Mouse (Mus musculus): ENCODE measurements around the gene Alox8. TPM values are rescaled to one million over a fixed set of nuclear protein-coding genes. Genes with fewer than 3 reads are reported as not detected.
A peak's percentile ranks its signal among the peaks of the same experiment; 100 is the strongest.

Alox8 gene
- polyA plus RNA-seq, 1 experiment from 2014 or later, result not detected

DNA sequence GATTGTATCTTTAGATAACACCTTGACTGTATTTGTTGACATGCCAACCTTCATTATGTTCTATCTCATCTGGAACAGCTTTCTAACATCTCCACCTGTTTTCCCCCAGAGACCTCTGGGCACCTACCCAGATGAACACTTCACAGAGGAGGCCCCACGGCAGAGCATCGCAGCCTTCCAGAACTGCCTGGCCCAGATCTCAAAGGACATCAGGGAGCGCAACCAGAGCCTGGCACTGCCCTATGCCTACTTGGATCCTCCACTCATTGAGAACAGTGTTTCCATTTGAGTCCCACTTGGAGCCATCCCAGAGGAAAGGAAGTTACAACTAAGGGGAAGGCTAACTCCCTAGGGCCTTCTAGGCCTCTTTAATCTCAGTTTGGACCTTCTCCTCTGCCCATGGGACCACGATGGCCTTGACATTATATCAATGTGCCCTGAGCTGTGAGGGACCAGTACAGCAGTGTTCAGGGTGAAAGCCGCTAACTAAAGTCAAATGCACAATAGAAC lies 49.1 kb downstream of the Alox8 start:
- H3K27me3 ChIP-seq (ENCODE audit: control insufficient read depth, insufficient read depth, low read length), result no peaks in the 10 kb centered on the region
- H3K9me3 ChIP-seq (ENCODE audit: control insufficient read depth, low read length), result no peaks in the 10 kb centered on the region
- no peak overlapping the region for H3K27ac ChIP-seq (ENCODE audit: low read depth, low read length)
- no peak for DNase-seq (ENCODE audit: low spot score)
- H3K4me3 ChIP-seq (ENCODE audit: low read depth, low read length), result no peak overlapping the region
- no peak overlapping the region for H3K9ac ChIP-seq (ENCODE audit: low read length)
- 88% methylated on average over 5 of the region's 5 CpGs for WGBS
- H3K4me2 ChIP-seq (ENCODE audit: low read depth), result no peak overlapping the region
- no peaks in the 10 kb centered on the region for H3K36me3 ChIP-seq (ENCODE audit: control insufficient read depth, insufficient read depth, low read length)
- ATAC-seq (ENCODE audit: insufficient read depth, low FRiP score, low TSS enrichment), result no peak
- H3K4me1 ChIP-seq (ENCODE audit: control insufficient read depth, insufficient read depth, low read length), result no peaks in the 10 kb centered on the region

DNA sequence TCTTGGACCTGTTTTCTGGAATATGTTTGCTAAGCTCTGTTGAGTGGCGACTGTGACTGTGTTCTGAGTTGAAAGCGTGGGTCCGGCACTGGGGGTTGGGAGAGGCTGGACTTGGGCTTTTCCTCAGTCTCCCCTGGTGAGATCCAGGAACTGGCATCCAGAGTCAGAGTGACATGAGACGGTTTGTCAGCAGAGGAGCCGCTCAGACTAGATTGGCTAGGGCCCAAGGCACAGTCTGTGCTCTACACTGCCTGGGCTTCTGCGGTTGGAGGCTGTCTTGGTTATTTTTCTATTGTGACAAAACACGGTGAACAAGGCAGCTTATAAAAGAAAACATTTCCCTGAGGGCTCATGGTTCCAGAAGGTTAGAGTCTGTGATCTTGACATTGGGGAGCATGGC lies 50.1 kb downstream of the Alox8 start:
- H3K4me1 ChIP-seq (ENCODE audit: control insufficient read depth, insufficient read depth, low read length), result no peaks in the 10 kb centered on the region
- H3K9me3 ChIP-seq (ENCODE audit: control insufficient read depth, low read length), result no peaks in the 10 kb centered on the region
- no peaks in the 10 kb centered on the region for H3K27me3 ChIP-seq (ENCODE audit: control insufficient read depth, insufficient read depth, low read length)
- H3K36me3 ChIP-seq (ENCODE audit: control insufficient read depth, insufficient read depth, low read length), result no peaks in the 10 kb centered on the region
- DNase-seq (ENCODE audit: low spot score) (no peak), ATAC-seq (ENCODE audit: insufficient read depth, low FRiP score, low TSS enrichment) (no peak)
- no peak overlapping the region for H3K4me3 ChIP-seq (ENCODE audit: low read depth, low read length)
- WGBS, result 81% methylated on average over 7 of the region's 7 CpGs
- no peak overlapping the region for H3K9ac ChIP-seq (ENCODE audit: low read length)
- H3K4me2 ChIP-seq (ENCODE audit: low read depth), result no peak overlapping the region
- no peak overlapping the region for H3K27ac ChIP-seq (ENCODE audit: low read depth, low read length)

DNA sequence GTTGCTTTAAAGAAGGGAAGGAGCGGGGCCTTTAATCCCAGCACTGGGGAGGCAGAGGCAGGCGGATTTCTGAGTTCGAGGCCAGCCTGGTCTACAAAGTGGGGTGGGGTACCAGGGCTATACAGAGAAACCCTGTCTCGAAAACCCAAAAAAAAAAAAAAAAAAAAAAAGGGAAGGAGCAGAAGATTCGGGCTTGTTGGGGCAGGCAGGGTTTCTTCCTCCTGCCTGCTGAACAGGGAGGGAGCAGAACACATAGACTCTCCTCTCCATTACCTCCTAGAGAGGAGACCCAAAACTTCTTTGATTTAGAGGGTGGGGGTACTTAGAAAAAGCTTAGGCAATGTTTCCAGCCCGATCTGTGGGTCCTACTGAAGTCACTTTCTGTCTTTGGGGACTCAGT lies 62.3 kb downstream of the Alox8 start:
- Histone ChIP-seq H3K36me3 (ENCODE audit: control insufficient read depth, insufficient read depth, low read length) (no peaks in the 10 kb centered on the region), H3K27me3 (ENCODE audit: control insufficient read depth, insufficient read depth, low read length) (0 out of 2 replicates have a peak, but pooled peaks cover 3% of the 10 kb centered on the region), H3K4me3 (ENCODE audit: low read depth, low read length) (no peak overlapping the region), H3K9ac (ENCODE audit: low read length) (no peak overlapping the region), H3K4me2 (ENCODE audit: low read depth) (no peak overlapping the region), H3K27ac (ENCODE audit: low read depth, low read length) (no peak overlapping the region), H3K9me3 (ENCODE audit: control insufficient read depth, low read length) (no peaks in the 10 kb centered on the region), H3K4me1 (ENCODE audit: control insufficient read depth, insufficient read depth, low read length) (no peaks in the 10 kb centered on the region)
- WGBS, result 83% methylated on average over 5 of the region's 6 CpGs
- no peak for ATAC-seq (ENCODE audit: insufficient read depth, low FRiP score, low TSS enrichment)
- no peak for DNase-seq (ENCODE audit: low spot score)

DNA sequence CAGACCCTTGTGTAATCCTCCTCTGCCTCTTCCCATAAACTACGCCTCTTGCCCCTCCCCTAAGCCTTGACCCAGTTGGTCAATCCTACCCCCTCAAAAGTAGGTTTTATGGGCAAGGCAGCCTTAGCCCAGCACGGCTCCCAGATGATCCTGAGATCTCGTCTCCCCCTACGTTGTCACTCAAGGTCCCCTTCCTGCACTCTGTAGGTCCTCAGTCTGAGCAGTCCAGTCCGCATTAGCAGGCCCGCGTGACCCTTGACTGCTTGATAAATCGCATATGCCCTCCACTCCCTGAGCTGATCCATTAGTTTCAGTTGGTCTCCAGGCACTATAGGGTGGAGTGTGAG lies 63.0 kb downstream of the Alox8 start:
- H3K4me3 ChIP-seq (ENCODE audit: low read depth, low read length), result peak overlapping the region; percentile 29
- no peaks in the 10 kb centered on the region for H3K36me3 ChIP-seq (ENCODE audit: control insufficient read depth, insufficient read depth, low read length)
- 29% methylated on average over 8 of the region's 8 CpGs for WGBS
- DNase-seq (ENCODE audit: low spot score) (no peak), ATAC-seq (ENCODE audit: insufficient read depth, low FRiP score, low TSS enrichment) (no peak)
- no peak overlapping the region for H3K27ac ChIP-seq (ENCODE audit: low read depth, low read length)
- peak overlapping the region; percentile 51 for H3K4me2 ChIP-seq (ENCODE audit: low read depth)
- no peaks in the 10 kb centered on the region for H3K4me1 ChIP-seq (ENCODE audit: control insufficient read depth, insufficient read depth, low read length)
- H3K27me3 ChIP-seq (ENCODE audit: control insufficient read depth, insufficient read depth, low read length), result 0 out of 2 replicates have a peak, but pooled peaks cover 3% of the 10 kb centered on the region
- no peak overlapping the region for H3K9ac ChIP-seq (ENCODE audit: low read length)
- H3K9me3 ChIP-seq (ENCODE audit: control insufficient read depth, low read length), result no peaks in the 10 kb centered on the region

Other genes with a start within 250 kb of the Alox8 start
- gene Arhgef15, start 240.4 kb downstream of the Alox8 start, polyA plus RNA-seq (2014; fragmentation: Nextera tagmentation; extraction: Ambion mirVana), result 6.8 and 6.9 TPM in 2 replicates
- gene Slc25a35, start 229.7 kb downstream of the Alox8 start, polyA plus RNA-seq (2014; fragmentation: Nextera tagmentation; extraction: Ambion mirVana), result 1.4 and 2.1 TPM in 2 replicates
- 60.4 and 62.5 TPM in 2 replicates for gene Rangrf, start 222.7 kb downstream of the Alox8 start, polyA plus RNA-seq (2014; fragmentation: Nextera tagmentation; extraction: Ambion mirVana)
- 30.7 and 34.9 TPM in 2 replicates for gene Pfas, start 189.4 kb downstream of the Alox8 start, polyA plus RNA-seq (2014; fragmentation: Nextera tagmentation; extraction: Ambion mirVana)
- gene Ctc1, start 181.9 kb downstream of the Alox8 start, polyA plus RNA-seq (2014; fragmentation: Nextera tagmentation; extraction: Ambion mirVana), result 68.0 and 76.0 TPM in 2 replicates
- 154 and 155 TPM in 2 replicates for gene Aurkb, start 152.2 kb downstream of the Alox8 start, polyA plus RNA-seq (2014; fragmentation: Nextera tagmentation; extraction: Ambion mirVana)
- gene Borcs6, start 138.1 kb downstream of the Alox8 start, polyA plus RNA-seq (2014; fragmentation: Nextera tagmentation; extraction: Ambion mirVana), result 10.5 and 11.4 TPM in 2 replicates
- 40.8 and 43.5 TPM in 2 replicates for gene Tmem107, start 127.0 kb downstream of the Alox8 start, polyA plus RNA-seq (2014; fragmentation: Nextera tagmentation; extraction: Ambion mirVana)
- 112 TPM in 2 replicates for gene Vamp2, start 109.4 kb downstream of the Alox8 start, polyA plus RNA-seq (2014; fragmentation: Nextera tagmentation; extraction: Ambion mirVana)
- 10.7 and 10.9 TPM in 2 replicates for gene Per1, start 102.6 kb downstream of the Alox8 start, polyA plus RNA-seq (2014; fragmentation: Nextera tagmentation; extraction: Ambion mirVana)
- gene Hes7, start 77.4 kb downstream of the Alox8 start, polyA plus RNA-seq (2014; fragmentation: Nextera tagmentation; extraction: Ambion mirVana), result 0.33 TPM in 1 of 2 replicates, not detected in the other
- gene 9130213A22Rik, start 75.3 kb downstream of the Alox8 start, polyA plus RNA-seq (2014; fragmentation: Nextera tagmentation; extraction: Ambion mirVana), result 0.24 TPM in 1 of 2 replicates, not detected in the other
- 0.08 and 0.66 TPM in 2 replicates for gene Aloxe3, start 71.9 kb downstream of the Alox8 start, polyA plus RNA-seq (2014; fragmentation: Nextera tagmentation; extraction: Ambion mirVana)
- not detected in 2 replicates for gene Alox12b, start 40.9 kb downstream of the Alox8 start, polyA plus RNA-seq (2014; fragmentation: Nextera tagmentation; extraction: Ambion mirVana)
- 0.07 TPM in 1 of 2 replicates, not detected in the other for gene Gucy2e, start 39.2 kb upstream of the Alox8 start, polyA plus RNA-seq (2014; fragmentation: Nextera tagmentation; extraction: Ambion mirVana)
- 23.5 TPM in 2 replicates for gene Cntrob, start 125.9 kb upstream of the Alox8 start, polyA plus RNA-seq (2014; fragmentation: Nextera tagmentation; extraction: Ambion mirVana)
- gene Trappc1, start 126.1 kb upstream of the Alox8 start, polyA plus RNA-seq (2014; fragmentation: Nextera tagmentation; extraction: Ambion mirVana), result 195 and 215 TPM in 2 replicates
- gene Kcnab3, start 128.4 kb upstream of the Alox8 start, polyA plus RNA-seq (2014; fragmentation: Nextera tagmentation; extraction: Ambion mirVana), result 3.1 and 3.6 TPM in 2 replicates
- 27.8 and 28.8 TPM in 2 replicates for gene Rnf227, start 142.6 kb upstream of the Alox8 start, polyA plus RNA-seq (2014; fragmentation: Nextera tagmentation; extraction: Ambion mirVana)
- 57.3 and 60.1 TPM in 2 replicates for gene Chd3, start 171.6 kb upstream of the Alox8 start, polyA plus RNA-seq (2014; fragmentation: Nextera tagmentation; extraction: Ambion mirVana)
- gene Naa38, start 197.6 kb upstream of the Alox8 start, polyA plus RNA-seq (2014; fragmentation: Nextera tagmentation; extraction: Ambion mirVana), result 125 and 129 TPM in 2 replicates
- 44.7 and 48.4 TPM in 2 replicates for gene Cyb5d1, start 197.8 kb upstream of the Alox8 start, polyA plus RNA-seq (2014; fragmentation: Nextera tagmentation; extraction: Ambion mirVana)
- gene Tmem88, start 200.4 kb upstream of the Alox8 start, polyA plus RNA-seq (2014; fragmentation: Nextera tagmentation; extraction: Ambion mirVana), result 13.1 and 17.2 TPM in 2 replicates
- gene Kdm6b, start 215.8 kb upstream of the Alox8 start, polyA plus RNA-seq (2014; fragmentation: Nextera tagmentation; extraction: Ambion mirVana), result 37.9 and 42.0 TPM in 2 replicates